Mouse (Mus musculus) limb, embryonic 14.5 days (tissue): ENCODE data around the gene Ybx3. TPM values are rescaled to one million over a fixed set of nuclear protein-coding genes. Genes with fewer than 3 reads are reported as not detected.

Source experiments
- ATAC-seq: fragments of 200-750 bp; cut with Nextera tagmentation; 2 replicates; pipeline ENCODE4 v1.8.0; 2017; ENCODE audit warnings: low read depth, moderate number of reproducible peaks, moderate TSS enrichment; ENCODE audit not compliant: low FRiP score
- DNase-seq: peaks from one replicate; pipeline ENCODE4 v3.0.0-alpha.2; 2015; ENCODE audit warnings: low spot score
- H3K27ac ChIP-seq: fragments of 300-500 bp; sonication (generic); replicated peaks from 2 replicates; pipeline ENCODE4 v1.5.1; 2014; ENCODE audit warnings: low read depth, mild to moderate bottlenecking, low read length, moderate library complexity, mixed read lengths
- H3K27me3 ChIP-seq: fragments of 300-500 bp; sonication (generic); 2 replicates; pipeline ENCODE4 v1.6.1; 2014; ENCODE audit warnings: low read length, mixed read lengths; ENCODE audit not compliant: control insufficient read depth, insufficient read depth
- H3K36me3 ChIP-seq: fragments of 300-500 bp; sonication (generic); 2 replicates; pipeline ENCODE4 v1.6.1; 2014; ENCODE audit warnings: mild to moderate bottlenecking, low read length, moderate library complexity, mixed read lengths; ENCODE audit not compliant: control insufficient read depth, insufficient read depth
- H3K4me1 ChIP-seq: fragments of 300-500 bp; sonication (generic); 2 replicates; pipeline ENCODE4 v1.6.1; 2014; ENCODE audit warnings: antibody characterized with exemption, low read length, mixed read lengths; ENCODE audit not compliant: control insufficient read depth, insufficient read depth
- H3K4me2 ChIP-seq: fragments of 300-500 bp; sonication (generic); replicated peaks from 2 replicates; pipeline ENCODE4 v1.6.1; 2014; ENCODE audit warnings: low read depth, mild to moderate bottlenecking, low read length, moderate library complexity; ENCODE audit not compliant: severe bottlenecking
- H3K4me3 ChIP-seq: fragments of 300-500 bp; sonication (generic); replicated peaks from 2 replicates; pipeline ENCODE4 v1.5.1; 2014; ENCODE audit warnings: low read length
- H3K9ac ChIP-seq: fragments of 300-500 bp; sonication (generic); 2 replicates; pipeline ENCODE4 v1.6.1; 2014; ENCODE audit warnings: mild to moderate bottlenecking, low read depth, low read length, moderate library complexity; ENCODE audit not compliant: severe bottlenecking
- H3K9me3 ChIP-seq: fragments of 300-500 bp; sonication (generic); 2 replicates; pipeline ENCODE4 v1.6.1; 2016; ENCODE audit warnings: low read length; ENCODE audit not compliant: control insufficient read depth
- POLR2A ChIP-seq: fragments of 200-500 bp; IDR thresholded peaks from 2 replicates; pipeline ENCODE4 v1.8.0; 2012; ENCODE audit warnings: inconsistent platforms, mild to moderate bottlenecking, moderate library complexity, borderline replicate concordance; ENCODE audit not compliant: insufficient read depth, insufficient read length; ENCODE audit errors: extremely low read depth
- WGBS: fragments of 180-500 bp; shearing (Covaris S2); extraction: QIAGEN DNeasy Blood & Tissue Kit; methylation state at CpG from one replicate; pipeline ENCODE4 v1.1.7; 2014; 5-methylcytosine and 5-hydroxymethylcytosine counted together
- polyA plus RNA-seq, 2 experiments: library from polyadenylated mRNA; depleted of rRNA in 1 of 2; stranded (reverse) in 1 of 2; unstranded in 1 of 2; fragments of >200 nt; fragmentation: Nextera tagmentation in 1 of 2; extraction: Ambion mirVana in 1 of 2; gene quantifications; 2 replicates each; pipeline versions ENCODE4 v1.2.1 to v1.2.3; 2012 to 2014

The Ybx3 gene
- polyA plus RNA-seq, 2 experiments: 77.9 to 219 TPM

GRCm38 (mm10) chr6:131373160-131373559 is 15.1 kb downstream of the Ybx3 start:
- WGBS: 85% methylated on average over 5 of the region's 5 CpGs
- peaks cover 69% of the 10 kb centered on the region for H3K36me3 ChIP-seq
- TF ChIP-seq POLR2A: no peak

GRCm38 (mm10) chr6:131370767-131371166 is 17.5 kb downstream of the Ybx3 start:
- 94% methylated on average over 5 of the region's 5 CpGs for WGBS
- Histone ChIP-seq H3K9me3 (no peaks in the 10 kb centered on the region), H3K4me1 (no peaks in the 10 kb centered on the region), H3K27ac (no peak overlapping the region), H3K4me2 (no peak overlapping the region), H3K27me3 (no peaks in the 10 kb centered on the region), H3K4me3 (no peak overlapping the region), H3K36me3 (peaks cover 74% of the 10 kb centered on the region), H3K9ac (no peak overlapping the region)
- no peak for ATAC-seq
- DNase-seq: no peak
- no peak for TF ChIP-seq POLR2A

More at GRCm38 (mm10) chr6:131373160-131373559, 15.1 kb downstream of the Ybx3 start:
- H3K4me3 ChIP-seq: no peak overlapping the region
- no peaks in the 10 kb centered on the region for H3K27me3 ChIP-seq
- H3K9me3 ChIP-seq: no peaks in the 10 kb centered on the region
- ATAC-seq (no peak), DNase-seq (no peak)
- H3K4me2 ChIP-seq: no peak overlapping the region
- H3K4me1 ChIP-seq: no peaks in the 10 kb centered on the region
- no peak overlapping the region for H3K27ac ChIP-seq
- no peak overlapping the region for H3K9ac ChIP-seq

- Histone ChIP-seq H3K36me3 (peaks cover 73% of the 10 kb centered on the region), H3K4me2 (no peak overlapping the region), H3K9me3 (no peaks in the 10 kb centered on the region), H3K27ac (no peak overlapping the region), H3K4me3 (no peak overlapping the region), H3K4me1 (no peaks in the 10 kb centered on the region), H3K27me3 (no peaks in the 10 kb centered on the region), H3K9ac (no peak overlapping the region)
- TF ChIP-seq POLR2A: no peak
- ATAC-seq (no peak), DNase-seq (no peak)
- WGBS: 83% methylated on average over 8 of the region's 8 CpGs
These were observed 18.2 kb downstream of the Ybx3 start for GRCm38 (mm10) chr6:131369866-131370616.

GRCm38 (mm10) chr6:131367101-131367500 is 21.2 kb downstream of the Ybx3 start:
- peaks cover 67% of the 10 kb centered on the region for H3K36me3 ChIP-seq

DNA sequence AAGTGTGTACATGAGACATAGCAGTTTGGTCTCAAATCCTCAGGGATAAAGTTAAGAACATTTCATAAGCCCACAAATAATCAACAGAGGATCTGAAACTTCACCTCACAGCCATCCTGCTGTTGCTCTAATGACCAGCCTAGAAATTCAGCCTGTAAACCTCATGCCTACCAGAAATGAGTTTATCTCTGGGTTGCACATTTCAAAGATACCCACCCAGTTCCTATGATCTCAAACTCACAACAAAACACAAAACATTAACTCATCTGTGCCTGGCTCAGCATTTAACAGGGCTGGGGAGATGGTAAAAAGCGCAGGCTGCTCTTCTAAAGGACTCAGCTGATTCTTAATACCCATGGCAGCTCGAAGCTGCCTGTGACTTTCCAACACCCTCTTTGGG is 23.9 kb downstream of the Ybx3 start:
- Histone ChIP-seq H3K27me3 (no peaks in the 10 kb centered on the region), H3K36me3 (peaks cover 55% of the 10 kb centered on the region), H3K9ac (no peak overlapping the region), H3K4me2 (no peak overlapping the region), H3K4me3 (no peak overlapping the region), H3K4me1 (no peaks in the 10 kb centered on the region), H3K9me3 (no peaks in the 10 kb centered on the region), H3K27ac (no peak overlapping the region)
- ATAC-seq (no peak), DNase-seq (no peak)
- no peak for TF ChIP-seq POLR2A
- WGBS: 77% methylated on average over 2 of the region's 2 CpGs

More at GRCm38 (mm10) chr6:131367101-131367500, 21.2 kb downstream of the Ybx3 start:
- no peak overlapping the region for H3K27ac ChIP-seq
- H3K9me3 ChIP-seq: no peaks in the 10 kb centered on the region
- TF ChIP-seq POLR2A: no peak
- 45% methylated on average over 4 of the region's 4 CpGs for WGBS
- no peak overlapping the region for H3K4me2 ChIP-seq
- H3K4me1 ChIP-seq: no peaks in the 10 kb centered on the region
- H3K4me3 ChIP-seq: no peak overlapping the region
- H3K9ac ChIP-seq: no peak overlapping the region
- H3K27me3 ChIP-seq: no peaks in the 10 kb centered on the region
- DNase-seq (no peak), ATAC-seq (no peak)
